Mouse (Mus musculus): ENCODE data around the gene Senp6. TPM values are rescaled to one million over a fixed set of nuclear protein-coding genes. Genes with fewer than 3 reads are reported as not detected.

The Senp6 gene
- polyA plus RNA-seq, 1 experiment from 2014 or later = 43.8 TPM

DNA sequence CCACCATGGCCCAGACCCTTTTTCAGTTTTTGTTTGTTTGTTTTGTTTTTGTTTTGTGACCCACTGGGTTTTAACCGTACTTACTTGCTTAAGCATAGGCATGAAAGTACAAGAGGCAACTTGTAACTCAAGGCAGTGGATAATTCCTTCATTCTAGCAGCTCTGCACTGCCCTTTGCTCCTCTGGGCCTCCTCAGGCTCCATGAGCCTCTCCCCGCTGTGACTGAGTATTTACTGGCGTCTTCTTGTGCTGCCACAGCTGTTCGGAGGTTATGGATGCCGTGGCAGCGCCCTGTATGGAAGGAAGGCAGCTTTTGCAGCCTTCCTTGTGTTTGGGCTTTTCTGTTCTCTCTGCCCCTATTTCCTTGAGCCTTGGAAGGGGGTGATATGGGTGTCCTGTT is 124.5 kb downstream of the Senp6 start:
- H3K9ac ChIP-seq (ENCODE audit: low read depth, low read length) = no peak overlapping the region
- H3K9me3 ChIP-seq (ENCODE audit: control insufficient read depth, low read length) = no peaks in the 10 kb centered on the region
- no peaks in the 10 kb centered on the region for H3K27me3 ChIP-seq (replicated peaks; ENCODE audit: control insufficient read depth, insufficient read depth, low read length)
- H3K4me1 ChIP-seq (ENCODE audit: control insufficient read depth, insufficient read depth, low read depth, low read length) = no peaks in the 10 kb centered on the region
- H3K4me2 ChIP-seq (ENCODE audit: low read length) = no peak overlapping the region
- H3K4me3 ChIP-seq (ENCODE audit: low read length) = no peak overlapping the region
- ATAC-seq = no peak
- H3K27ac ChIP-seq (ENCODE audit: low read depth, low read length) = no peak overlapping the region
- no peaks in the 10 kb centered on the region for H3K36me3 ChIP-seq (ENCODE audit: control insufficient read depth, insufficient read depth, low read length)
- WGBS = 83% methylated on average over 6 of the region's 6 CpGs

DNA sequence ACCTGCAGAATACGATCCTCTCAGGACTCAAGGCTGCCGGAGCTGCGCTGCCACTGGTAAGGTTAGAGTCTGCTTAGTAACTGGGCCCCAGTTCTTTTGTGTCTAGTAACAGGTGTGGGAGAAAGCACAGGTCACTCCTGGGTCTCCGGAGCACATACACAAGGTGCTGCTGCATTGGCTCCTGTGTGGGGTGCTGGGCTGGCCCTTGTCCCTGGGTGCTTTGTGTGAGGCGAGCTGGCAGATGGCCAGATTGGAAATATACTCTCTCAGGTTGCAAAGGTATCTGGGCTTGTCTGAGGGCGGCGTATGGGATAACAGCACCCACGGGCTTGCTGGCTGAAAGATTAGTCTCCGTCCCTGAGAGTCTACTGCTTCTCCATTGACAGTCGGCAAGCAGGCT is 125.6 kb downstream of the Senp6 start:
- ATAC-seq = no peak
- no peak overlapping the region for H3K9ac ChIP-seq (ENCODE audit: low read depth, low read length)
- no peak overlapping the region for H3K4me3 ChIP-seq (ENCODE audit: low read length)
- H3K4me2 ChIP-seq (ENCODE audit: low read length) = no peak overlapping the region
- H3K9me3 ChIP-seq (ENCODE audit: control insufficient read depth, low read length) = no peaks in the 10 kb centered on the region
- 83% methylated on average over 10 of the region's 10 CpGs for WGBS
- H3K27ac ChIP-seq (ENCODE audit: low read depth, low read length) = no peak overlapping the region
- H3K27me3 ChIP-seq (replicated peaks; ENCODE audit: control insufficient read depth, insufficient read depth, low read length) = no peaks in the 10 kb centered on the region
- H3K4me1 ChIP-seq (ENCODE audit: control insufficient read depth, insufficient read depth, low read depth, low read length) = 0 out of 2 replicates have a peak, but pooled peaks cover 3% of the 10 kb centered on the region
- no peaks in the 10 kb centered on the region for H3K36me3 ChIP-seq (ENCODE audit: control insufficient read depth, insufficient read depth, low read length)

DNA sequence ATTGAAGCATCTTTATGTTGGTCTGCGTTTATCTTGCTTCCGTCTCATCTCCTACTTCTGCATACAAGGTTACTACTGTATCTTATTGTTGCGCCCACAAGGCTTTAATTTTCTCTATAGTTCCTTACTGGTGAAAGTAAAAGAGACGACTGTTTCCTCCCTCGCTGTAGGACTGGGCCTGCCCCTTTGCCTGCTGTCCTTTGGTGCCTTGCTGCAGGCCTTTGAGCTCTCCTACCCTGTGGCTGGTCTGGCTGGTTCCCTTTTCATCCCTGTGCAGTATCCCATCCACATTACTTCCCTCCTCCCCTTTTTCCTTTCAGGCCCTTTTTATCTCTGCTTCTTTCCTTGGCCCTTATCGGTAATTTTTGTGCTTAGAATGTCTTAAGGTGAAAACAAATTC is 127.7 kb downstream of the Senp6 start:
- H3K9me3 ChIP-seq (ENCODE audit: control insufficient read depth, low read length) = no peaks in the 10 kb centered on the region
- ATAC-seq = no peak
- H3K27me3 ChIP-seq (replicated peaks; ENCODE audit: control insufficient read depth, insufficient read depth, low read length) = no peaks in the 10 kb centered on the region
- H3K9ac ChIP-seq (ENCODE audit: low read depth, low read length) = no peak overlapping the region
- H3K4me1 ChIP-seq (ENCODE audit: control insufficient read depth, insufficient read depth, low read depth, low read length) = 0 out of 2 replicates have a peak, but pooled peaks cover 3% of the 10 kb centered on the region
- no peak overlapping the region for H3K4me2 ChIP-seq (ENCODE audit: low read length)
- WGBS = 77% methylated on average over 6 of the region's 6 CpGs
- no peaks in the 10 kb centered on the region for H3K36me3 ChIP-seq (ENCODE audit: control insufficient read depth, insufficient read depth, low read length)
- no peak overlapping the region for H3K27ac ChIP-seq (ENCODE audit: low read depth, low read length)
- H3K4me3 ChIP-seq (ENCODE audit: low read length) = no peak overlapping the region

Other genes with a start within 250 kb of the Senp6 start
- 1.9 and 2.5 TPM in 2 replicates for gene Filip1, start 54.1 kb upstream of the Senp6 start, polyA plus RNA-seq (2015; fragmentation: Nextera tagmentation; extraction: Ambion mirVana)
- gene Myo6, start 98.1 kb downstream of the Senp6 start, polyA plus RNA-seq (2015; fragmentation: Nextera tagmentation; extraction: Ambion mirVana) = 24.4 and 26.8 TPM in 2 replicates

Data from hindbrain, embryonic 16.5 days (tissue).